Comparison of ENCODE assay signal across 9 mouse cellular contexts in genomic region chr1:177150344-177151021, GRCm38 (mm10).
DNase-seq lines count a peak whose midpoint lies in the region; ATAC-seq lines count a peak whose summit lies in the region.
"Had no signal": no experiment of that assay in that cellular context is flagged by ENCODE, and none has a peak within 500 bp of the region (broad histone marks: within the 10 kb centered on the region; RNA-seq: fewer than 3 reads in every experiment).

No protein-coding gene starts in this region.

- no peak for ATAC-seq in heart, embryonic 13.5 days (ENCODE audit: extremely low read depth, insufficient number of reproducible peaks, low FRiP score, low TSS enrichment)
- ATAC-seq in intestine, embryonic 15.5 days = peak; percentile 80
- ATAC-seq in stomach, embryonic 15.5 days (ENCODE audit: insufficient read depth, low FRiP score, low read depth) = peak; percentile 50; the same call in 1 of the 2 replicates

- intact Hi-C loops in heart, postnatal 25 days (cut with DNase I) = no loop called here

- H3K4me2 ChIP-seq in heart, embryonic 13.5 days = peak overlapping the region; percentile 28
- 0 out of 2 replicates have a peak overlapping the region, but pooled peaks have one; percentile 24 for H3K4me2 ChIP-seq in intestine, embryonic 15.5 days (replicated peaks)
- 0 out of 2 replicates have a peak overlapping the region, but pooled peaks have one; percentile 8 for H3K4me2 ChIP-seq in stomach, embryonic 15.5 days

- no peaks in the 10 kb centered on the region for H3K36me3 ChIP-seq in heart, embryonic 13.5 days
- no peaks in the 10 kb centered on the region for H3K36me3 ChIP-seq in intestine, embryonic 15.5 days
- no peaks in the 10 kb centered on the region for H3K36me3 ChIP-seq in stomach, embryonic 15.5 days

- no peaks in the 10 kb centered on the region for H3K27me3 ChIP-seq in heart, embryonic 13.5 days (replicated peaks)
- H3K27me3 ChIP-seq in intestine, embryonic 15.5 days (replicated peaks) = no peaks in the 10 kb centered on the region
- no peaks in the 10 kb centered on the region for H3K27me3 ChIP-seq in stomach, embryonic 15.5 days (replicated peaks)
- H3K27me3 ChIP-seq: CH12.LX had no signal

- 44% methylated on average over 11 of the region's 11 CpGs for WGBS in heart, embryonic 13.5 days
- 43% methylated on average over 11 of the region's 11 CpGs for WGBS in intestine, embryonic 15.5 days
- WGBS in stomach, embryonic 15.5 days = 28% methylated on average over 11 of the region's 11 CpGs

- no peak overlapping the region for H3K9ac ChIP-seq in heart, embryonic 13.5 days
- no peak overlapping the region for H3K9ac ChIP-seq in intestine, embryonic 15.5 days
- H3K9ac ChIP-seq in stomach, embryonic 15.5 days = no peak overlapping the region

- DNase-seq in heart, postnatal 25 days (ENCODE audit: low spot score) = no peak
- peak; percentile 8 for DNase-seq in lung, postnatal 10 days
- DNase-seq in lung, postnatal 14 days = no peak
- DNase-seq in thymus, postnatal 10 days (ENCODE audit: low spot score in 2 of 2) = no peak
- no peak for DNase-seq in layer of hippocampus, adult 9-10 months (ENCODE audit: low spot score)

- no peak overlapping the region for H3K4me3 ChIP-seq in heart, embryonic 13.5 days
- no peak overlapping the region for H3K4me3 ChIP-seq in intestine, embryonic 15.5 days (replicated peaks)
- H3K4me3 ChIP-seq in stomach, embryonic 15.5 days (replicated peaks) = no peak overlapping the region

- H3K9me3 ChIP-seq in heart, embryonic 13.5 days = no peaks in the 10 kb centered on the region
- H3K9me3 ChIP-seq in intestine, embryonic 15.5 days = no peaks in the 10 kb centered on the region
- H3K9me3 ChIP-seq in stomach, embryonic 15.5 days = no peaks in the 10 kb centered on the region

- 0 out of 2 replicates have a peak overlapping the region, but pooled peaks have one; percentile 12 for H3K27ac ChIP-seq in heart, embryonic 13.5 days (replicated peaks)
- no peak overlapping the region for H3K27ac ChIP-seq in intestine, embryonic 15.5 days
- 0 out of 2 replicates have a peak overlapping the region, but pooled peaks have one; percentile 8 for H3K27ac ChIP-seq in stomach, embryonic 15.5 days

- peaks cover 8% of the 10 kb centered on the region for H3K4me1 ChIP-seq in heart, embryonic 13.5 days
- H3K4me1 ChIP-seq in intestine, embryonic 15.5 days (replicated peaks) = no peaks in the 10 kb centered on the region
- no peaks in the 10 kb centered on the region for H3K4me1 ChIP-seq in stomach, embryonic 15.5 days
